Mouse (Mus musculus) kidney, postnatal 0 days (tissue): ENCODE measurements around the gene Cd83. TPM values are rescaled to one million over a fixed set of nuclear protein-coding genes. Genes with fewer than 3 reads are reported as not detected.

Experiments
- ATAC-seq: fragments of 200-750 bp; cut with Nextera tagmentation; replicated peaks from 2 replicates; pipeline ENCODE4 v1.8.0; 2017; ENCODE audit warnings: low read depth, moderate number of reproducible peaks, moderate TSS enrichment, moderate library complexity; ENCODE audit not compliant: low FRiP score
- DNase-seq: peaks from one replicate; pipeline ENCODE4 v3.0.0-alpha.2; 2016; ENCODE audit warnings: low spot score
- H3K27ac ChIP-seq: fragments of 300-500 bp; sonication (generic); 2 replicates; pipeline ENCODE4 v1.5.1; 2014; ENCODE audit warnings: mild to moderate bottlenecking
- H3K27me3 ChIP-seq: fragments of 300-500 bp; sonication (generic); 2 replicates; pipeline ENCODE4 v1.6.1; 2014; ENCODE audit warnings: low read length, mixed read lengths; ENCODE audit not compliant: insufficient read depth
- H3K36me3 ChIP-seq: fragments of 300-500 bp; sonication (generic); 2 replicates; pipeline ENCODE4 v1.6.1; 2014; ENCODE audit warnings: low read length, mixed read lengths; ENCODE audit not compliant: insufficient read depth
- H3K4me1 ChIP-seq: fragments of 300-500 bp; sonication (generic); replicated peaks from 2 replicates; pipeline ENCODE4 v1.6.1; 2014; ENCODE audit warnings: antibody characterized with exemption, low read length, mixed read lengths; ENCODE audit not compliant: insufficient read depth
- H3K4me2 ChIP-seq: fragments of 300-500 bp; sonication (generic); 2 replicates; pipeline ENCODE4 v1.6.1; 2014; ENCODE audit warnings: mild to moderate bottlenecking, low read length, moderate library complexity, mixed read lengths
- H3K4me3 ChIP-seq: fragments of 300-500 bp; sonication (generic); replicated peaks from 2 replicates; pipeline ENCODE4 v1.5.1; 2014; ENCODE audit warnings: low read depth, low read length
- H3K9ac ChIP-seq: fragments of 300-500 bp; sonication (generic); 2 replicates; pipeline ENCODE4 v1.6.1; 2014; ENCODE audit warnings: low read depth, low read length
- H3K9me3 ChIP-seq: fragments of 300-500 bp; sonication (generic); replicated peaks from 2 replicates; pipeline ENCODE4 v1.6.1; 2016; ENCODE audit warnings: low read length, inconsistent platforms, mixed read lengths
- CTCF ChIP-seq: IDR thresholded peaks from 2 replicates; pipeline ENCODE4 v1.5.1; 2016; ENCODE audit warnings: antibody characterized with exemption, low read depth, mild to moderate bottlenecking, moderate library complexity
- WGBS: fragments of 180-500 bp; shearing (Covaris S2); extraction: QIAGEN DNeasy Blood & Tissue Kit; methylation state at CpG from one replicate; pipeline ENCODE4 v1.1.7; 2014; 5-methylcytosine and 5-hydroxymethylcytosine counted together
- polyA plus RNA-seq: library from polyadenylated mRNA; unstranded; fragments of >200 nt; fragmentation: Nextera tagmentation; extraction: Ambion mirVana; gene quantifications from 2 replicates; pipeline ENCODE4 v1.2.1, GENCODE M21; 2015

Cd83 gene
- polyA plus RNA-seq, 1 experiment from 2014 or later: 35.8 TPM

- Histone ChIP-seq H3K27ac (no peak overlapping the region), H3K9me3 (no peaks in the 10 kb centered on the region), H3K9ac (no peak overlapping the region), H3K4me2 (no peak overlapping the region), H3K27me3 (no peaks in the 10 kb centered on the region), H3K36me3 (no peaks in the 10 kb centered on the region), H3K4me1 (no peaks in the 10 kb centered on the region), H3K4me3 (no peak overlapping the region)
- TF ChIP-seq CTCF: no peak
- ATAC-seq (no peak), DNase-seq (peak; percentile 85)
- WGBS: 52% methylated on average over 15 of the region's 15 CpGs
These were observed 10.5 kb upstream of the Cd83 start for GRCm38 (mm10) chr13:43773965-43774566.

- 75% methylated on average over 13 of the region's 13 CpGs for WGBS
- Histone ChIP-seq H3K27ac (no peak overlapping the region), H3K9me3 (no peaks in the 10 kb centered on the region), H3K9ac (no peak overlapping the region), H3K4me2 (no peak overlapping the region), H3K36me3 (no peaks in the 10 kb centered on the region), H3K4me1 (no peaks in the 10 kb centered on the region), H3K4me3 (no peak overlapping the region), H3K27me3 (no peaks in the 10 kb centered on the region)
- DNase-seq: no peak
- no peak for ATAC-seq
- no peak for TF ChIP-seq CTCF
These were observed 9.8 kb upstream of the Cd83 start for GRCm38 (mm10) chr13:43774605-43775426.

DNA sequence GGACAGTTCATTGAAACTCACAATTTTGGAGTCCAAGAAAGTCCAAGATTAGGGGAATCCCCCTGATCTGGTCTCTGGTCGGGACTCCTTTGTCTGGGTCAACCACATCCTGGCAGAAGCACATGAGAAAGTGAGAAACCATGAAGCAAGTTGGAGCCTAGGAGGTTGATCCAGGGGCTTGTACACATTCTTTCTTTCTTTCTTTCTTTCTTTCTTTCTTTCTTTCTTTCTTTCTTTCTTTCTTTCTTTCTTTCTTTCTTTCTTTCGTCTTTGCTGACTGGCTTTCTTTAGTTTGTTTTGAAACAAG is 9.2 kb upstream of the Cd83 start:
- Histone ChIP-seq H3K27me3 (no peaks in the 10 kb centered on the region), H3K4me1 (no peaks in the 10 kb centered on the region), H3K9ac (no peak overlapping the region), H3K36me3 (no peaks in the 10 kb centered on the region), H3K27ac (no peak overlapping the region), H3K9me3 (no peaks in the 10 kb centered on the region), H3K4me2 (no peak overlapping the region), H3K4me3 (no peak overlapping the region)
- DNase-seq (no peak), ATAC-seq (no peak)
- WGBS: 76% methylated on average over 2 of the region's 2 CpGs
- TF ChIP-seq CTCF: no peak

GRCm38 (mm10) chr13:43777321-43778002 is 7.1 kb upstream of the Cd83 start:
- no peak overlapping the region for H3K27ac ChIP-seq
- ATAC-seq (no peak), DNase-seq (no peak)
- H3K4me1 ChIP-seq: no peaks in the 10 kb centered on the region
- H3K9me3 ChIP-seq: no peaks in the 10 kb centered on the region
- no peak for TF ChIP-seq CTCF
- H3K4me2 ChIP-seq: no peak overlapping the region
- 81% methylated on average over 9 of the region's 9 CpGs for WGBS
- no peak overlapping the region for H3K4me3 ChIP-seq
- no peak overlapping the region for H3K9ac ChIP-seq
- H3K27me3 ChIP-seq: peaks cover 1% of the 10 kb centered on the region; the same call in 1 of the 2 replicates
- H3K36me3 ChIP-seq: no peaks in the 10 kb centered on the region

- H3K9ac ChIP-seq: no peak overlapping the region
- TF ChIP-seq CTCF: no peak
- 60% methylated on average over 6 of the region's 6 CpGs for WGBS
These were observed 6.4 kb upstream of the Cd83 start for GRCm38 (mm10) chr13:43778021-43778649.

DNA sequence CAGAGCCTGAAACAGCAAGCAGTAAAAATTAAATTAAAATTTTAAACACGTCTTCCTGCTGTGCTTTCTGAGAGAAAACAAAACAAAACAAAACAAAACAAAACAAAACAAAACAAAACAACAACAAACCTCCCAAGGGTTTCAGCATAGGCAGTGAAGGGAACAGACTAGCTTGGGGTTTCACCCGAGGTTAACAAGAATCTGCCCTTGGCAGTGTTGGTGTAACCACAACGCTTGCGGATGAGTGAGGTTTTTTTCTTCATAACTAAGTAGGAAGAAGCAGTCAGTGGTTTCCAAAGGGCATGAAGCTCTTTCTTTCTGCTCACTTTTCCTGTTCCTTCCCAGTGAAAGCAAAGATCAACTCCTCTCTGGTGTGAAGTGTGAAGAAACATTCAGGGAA is 5.6 kb upstream of the Cd83 start:
- Histone ChIP-seq H3K27me3 (peaks cover 3% of the 10 kb centered on the region; the same call in 1 of the 2 replicates), H3K9ac (no peak overlapping the region), H3K27ac (no peak overlapping the region), H3K4me3 (no peak overlapping the region), H3K4me1 (0 out of 2 replicates have a peak, but pooled peaks cover 1% of the 10 kb centered on the region), H3K9me3 (no peaks in the 10 kb centered on the region), H3K36me3 (no peaks in the 10 kb centered on the region), H3K4me2 (no peak overlapping the region)
- DNase-seq (no peak), ATAC-seq (no peak)
- no peak for TF ChIP-seq CTCF
- 66% methylated on average over 4 of the region's 4 CpGs for WGBS

More at GRCm38 (mm10) chr13:43778021-43778649, 6.4 kb upstream of the Cd83 start:
- no peak overlapping the region for H3K4me2 ChIP-seq
- ATAC-seq: no peak
- H3K4me1 ChIP-seq: no peaks in the 10 kb centered on the region
- no peaks in the 10 kb centered on the region for H3K9me3 ChIP-seq
- DNase-seq: no peak
- peaks cover 3% of the 10 kb centered on the region; the same call in 1 of the 2 replicates for H3K27me3 ChIP-seq
- H3K4me3 ChIP-seq: no peak overlapping the region
- no peak overlapping the region for H3K27ac ChIP-seq
- no peaks in the 10 kb centered on the region for H3K36me3 ChIP-seq
